Mouse (Mus musculus) G1E (cell line): ENCODE measurements at regions not wholly inside any gene's neighbourhood (a gene's known extent, or its start where the extent isn't known, plus 50 kb on each side); places are given as distances from the start of the nearest gene placed in this dataset.

ENCODE experiments used
- CTCF ChIP-seq: IDR thresholded peaks from 2 replicates; pipeline ENCODE4 v1.5.1; 2012; ENCODE audit warnings: low read depth, low read length, inconsistent platforms, mixed read lengths
- GATA1 ChIP-seq: IDR thresholded peaks from 2 replicates; pipeline ENCODE4 v1.6.1; 2012; ENCODE audit warnings: borderline replicate concordance, low read length, inconsistent platforms, mixed read lengths
- GATA2 ChIP-seq: IDR thresholded peaks from 2 replicates; pipeline ENCODE4 v1.6.1; 2012; ENCODE audit warnings: low read depth, low read length, inconsistent platforms, borderline replicate concordance
- POLR2AphosphoS5 ChIP-seq: IDR thresholded peaks from 2 replicates; pipeline ENCODE4 v1.6.1; 2012; ENCODE audit warnings: low read depth, low read length, inconsistent platforms; ENCODE audit not compliant: insufficient replicate concordance
- TAL1 ChIP-seq: conservative IDR thresholded peaks from 2 replicates; pipeline ENCODE4 v1.6.1; 2012; ENCODE audit warnings: low read depth, low read length, inconsistent platforms, mixed read lengths

- TF ChIP-seq CTCF (no peak), TAL1 (no peak), POLR2AphosphoS5 (no peak), GATA1 (no peak), GATA2 (no peak)
These were observed 1210.1 kb upstream of the A1bg start for GRCm38 (mm10) chr15:62132895-62133294.
